Mouse (Mus musculus) MEL (cell line): Measurements from ENCODE around the gene Bin2.

Experiments used
- BHLHE40 ChIP-seq: IDR thresholded peaks from 2 replicates; pipeline ENCODE4 v1.6.1; 2012; ENCODE audit warnings: low read depth, mild to moderate bottlenecking, inconsistent platforms, low read length, improper control_type of control experiment, borderline replicate concordance
- MYC ChIP-seq: IDR thresholded peaks from 2 replicates; pipeline ENCODE4 v1.6.1; 2011; ENCODE audit warnings: low read depth, mild to moderate bottlenecking, low read length, improper control_type of control experiment, moderate library complexity
- NRF1 ChIP-seq: IDR thresholded peaks from 2 replicates; pipeline ENCODE4 v1.6.1; 2014; ENCODE audit warnings: low read depth, mild to moderate bottlenecking, inconsistent platforms, low read length, improper control_type of control experiment, moderate library complexity; ENCODE audit not compliant: poor library complexity, insufficient read depth, severe bottlenecking
- POLR2A ChIP-seq, 2 experiments: IDR thresholded peaks; 2 replicates each; pipeline ENCODE4 v1.6.1; 2011 to 2012; ENCODE audit warnings: low read length in 2 of 2, mild to moderate bottlenecking in 2 of 2, control low read depth in 1 of 2, improper control_type of control experiment in 1 of 2, low read depth in 1 of 2, moderate library complexity in 1 of 2; ENCODE audit not compliant: control insufficient read depth in 1 of 2, insufficient read depth in 1 of 2, poor library complexity in 1 of 2
- USF1 ChIP-seq: IDR thresholded peaks from 2 replicates; pipeline ENCODE4 v1.6.1; 2014; ENCODE audit warnings: low read depth, mild to moderate bottlenecking, inconsistent platforms, low read length, improper control_type of control experiment, moderate library complexity
- ZKSCAN1 ChIP-seq: IDR thresholded peaks from 2 replicates; pipeline ENCODE4 v1.6.1; 2012; ENCODE audit warnings: low read depth, mild to moderate bottlenecking, inconsistent platforms, low read length, improper control_type of control experiment, moderate library complexity

DNA sequence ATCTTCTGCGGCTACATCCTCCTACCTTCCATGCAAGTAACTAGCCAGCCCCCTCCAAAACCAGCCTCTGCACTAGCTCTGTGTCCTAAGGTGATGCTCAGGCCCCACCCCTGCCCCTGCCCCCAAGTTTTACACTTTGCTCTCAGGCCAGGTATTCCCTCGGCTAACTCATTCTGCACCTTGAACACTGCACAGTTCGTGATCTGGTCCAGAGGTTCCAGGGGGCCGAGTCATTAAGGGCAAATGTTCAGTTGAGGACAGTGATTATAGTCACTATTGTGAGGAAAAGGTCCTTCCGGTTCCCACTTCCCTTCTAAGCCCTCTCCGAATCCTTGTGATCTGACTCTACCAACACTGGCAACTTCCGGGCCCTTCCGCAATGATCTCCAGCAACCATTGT lies 45.1 kb upstream of the Bin2 start:
- TF ChIP-seq NRF1 (no peak), ZKSCAN1 (no peak), BHLHE40 (no peak), MYC (no peak), USF1 (no peak), POLR2A (IDR thresholded peaks at IDR 0.05; ENCODE audit: control insufficient read depth in 1 of 2, insufficient read depth in 1 of 2, low read depth in 1 of 2, low read length in 2 of 2, poor library complexity in 1 of 2) (no peak)
